Mouse (Mus musculus): Measurements from ENCODE around the gene Supt5.

- TF ChIP-seq CTCF (IDR thresholded peaks at IDR 0.05 in 2 of 3, conservative IDR thresholded peaks at IDR 0.05 in 1 of 3; ENCODE audit: control insufficient read depth in 1 of 3, insufficient read depth in 1 of 3, low read depth in 2 of 3, low read length in 3 of 3, poor library complexity in 1 of 3, severe bottlenecking in 1 of 3), result no peak
- no peak for TF ChIP-seq CHD1 (IDR thresholded peaks at IDR 0.05; ENCODE audit: low read depth, low read length)
- no peak for TF ChIP-seq POLR2A (IDR thresholded peaks at IDR 0.05; ENCODE audit: control insufficient read depth in 1 of 2, insufficient read depth in 1 of 2, low read depth in 1 of 2, low read length in 2 of 2, poor library complexity in 1 of 2)
- no peak for TF ChIP-seq RCOR1 (IDR thresholded peaks at IDR 0.05; ENCODE audit: low read depth, low read length)
- TF ChIP-seq NELFE (IDR thresholded peaks at IDR 0.05; ENCODE audit: low read depth, low read length), result no peak
- TF ChIP-seq GATA1 (IDR thresholded peaks at IDR 0.05; ENCODE audit: low read depth, low read length), result no peak
- no peak for TF ChIP-seq ZKSCAN1 (IDR thresholded peaks at IDR 0.05; ENCODE audit: low read depth, low read length)
- TF ChIP-seq RAD21 (IDR thresholded peaks at IDR 0.05; ENCODE audit: low read depth, low read length), result no peak
- no peak for TF ChIP-seq EP300 (IDR thresholded peaks at IDR 0.05; ENCODE audit: low read depth in 1 of 2, low read length in 2 of 2)
- TF ChIP-seq JUND (IDR thresholded peaks at IDR 0.05; ENCODE audit: low read depth, low read length), result no peak
- no peak for TF ChIP-seq MYC (IDR thresholded peaks at IDR 0.05; ENCODE audit: low read depth, low read length)
- TF ChIP-seq MXI1 (IDR thresholded peaks at IDR 0.05; ENCODE audit: low read depth, low read length), result no peak
These were observed 32.5 kb upstream of the Supt5 start for GRCm38 (mm10) chr7:28370977-28371513.

All from MEL (cell line).